Mouse (Mus musculus) bone marrow, adult 2 months (tissue): ENCODE measurements at regions not wholly inside any gene's neighbourhood (a gene's known extent, or its start where the extent isn't known, plus 50 kb on each side); places are given as distances from the start of the nearest gene placed in this dataset.

Experiments used
- CTCF ChIP-seq: fragments of 200-500 bp; IDR thresholded peaks from 2 replicates; pipeline ENCODE4 v1.5.1; 2011; ENCODE audit warnings: low read length, control low read depth; ENCODE audit not compliant: control insufficient read depth, insufficient read depth
- POLR2A ChIP-seq: fragments of 200-500 bp; IDR thresholded peaks from 2 replicates; pipeline ENCODE4 v1.6.1; 2011; ENCODE audit warnings: low read depth, mild to moderate bottlenecking, control low read depth, low read length, borderline replicate concordance; ENCODE audit not compliant: control insufficient read depth

- TF ChIP-seq CTCF (no peak), POLR2A (no peak)
Measured at GRCm38 (mm10) chr13:71235338-71235737, 393.7 kb upstream of the Adamts16 start.
